Comparison of ENCODE assay signal across 20 mouse cellular contexts in genomic region chr7:24591735-24592134, GRCm38 (mm10). TPM values are rescaled to one million over a fixed set of nuclear protein-coding genes. Genes with fewer than 3 reads are reported as not detected.
A peak's percentile ranks its signal among the peaks of the same experiment; 100 is the strongest.
DNase-seq lines count a peak whose midpoint lies in the region; ATAC-seq and TF ChIP-seq lines count a peak whose summit lies in the region.
"Had no signal": no experiment of that assay in that cellular context is flagged by ENCODE, and none has a peak within 500 bp of the region (broad histone marks: within the 10 kb centered on the region; RNA-seq: fewer than 3 reads in every experiment).

No protein-coding gene starts in this region.

- peak; percentile 60 for TF ChIP-seq CTCF in midbrain, postnatal 0 days (IDR thresholded peaks at IDR 0.05)

- H3K36me3 ChIP-seq in kidney, embryonic 14.5 days (ENCODE audit: control insufficient read depth, insufficient read depth, low read length), result 0 out of 2 replicates have a peak, but pooled peaks cover 3% of the 10 kb centered on the region
- no peaks in the 10 kb centered on the region for H3K36me3 ChIP-seq in midbrain, postnatal 0 days (ENCODE audit: insufficient read depth, low read length)
- no peaks in the 10 kb centered on the region for H3K36me3 ChIP-seq in midbrain, embryonic 10.5 days
- H3K36me3 ChIP-seq in liver, embryonic 13.5 days, result no peaks in the 10 kb centered on the region
- H3K36me3 ChIP-seq: heart, embryonic 10.5 days; lung, embryonic 15.5 days had no signal

- DNase-seq in kidney, postnatal 25 days, result no peak
- no peak for DNase-seq in midbrain, postnatal 0 days (ENCODE audit: low spot score)
- no peak for DNase-seq in midbrain, embryonic 10.5 days (ENCODE audit: low spot score)
- peak; percentile 31 for DNase-seq in liver, embryonic 13.5 days
- DNase-seq in neural tube, embryonic 10.5 days (ENCODE audit: extremely low spot score, low spot score), result no peak
- DNase-seq: adrenal gland, postnatal 10 days; cerebellum, postnatal 25 days; gastrocnemius, postnatal 25 days; heart, postnatal 36 days; kidney, postnatal 14 days; left cerebral cortex, postnatal 4 days; thymus, adult 2 months had no signal

- H3K4me1 ChIP-seq in kidney, embryonic 14.5 days (ENCODE audit: control insufficient read depth, insufficient read depth, low read length), result peaks cover 33% of the 10 kb centered on the region
- peaks cover 18% of the 10 kb centered on the region; the same call in 1 of the 2 replicates for H3K4me1 ChIP-seq in midbrain, postnatal 0 days (ENCODE audit: insufficient read depth, low read length)
- peaks cover 32% of the 10 kb centered on the region for H3K4me1 ChIP-seq in midbrain, embryonic 10.5 days
- peaks cover 75% of the 10 kb centered on the region for H3K4me1 ChIP-seq in liver, embryonic 13.5 days (replicated peaks)

- no peak overlapping the region for H3K9ac ChIP-seq in kidney, embryonic 14.5 days (ENCODE audit: low read depth, low read length)
- H3K9ac ChIP-seq in midbrain, postnatal 0 days (replicated peaks; ENCODE audit: low read length, poor library complexity, severe bottlenecking), result no peak overlapping the region
- peak overlapping the region; percentile 43; the same call in 1 of the 2 replicates for H3K9ac ChIP-seq in liver, embryonic 13.5 days
- H3K9ac ChIP-seq: lung, embryonic 15.5 days had no signal

- H3K9me3 ChIP-seq in kidney, embryonic 14.5 days (ENCODE audit: control insufficient read depth, low read length), result no peaks in the 10 kb centered on the region
- H3K9me3 ChIP-seq in midbrain, postnatal 0 days (ENCODE audit: low read length), result no peaks in the 10 kb centered on the region
- no peaks in the 10 kb centered on the region for H3K9me3 ChIP-seq in midbrain, embryonic 10.5 days (replicated peaks)
- no peaks in the 10 kb centered on the region for H3K9me3 ChIP-seq in liver, embryonic 13.5 days (replicated peaks)
- H3K9me3 ChIP-seq: heart, embryonic 10.5 days; lung, embryonic 15.5 days had no signal

- no peaks in the 10 kb centered on the region for H3K27me3 ChIP-seq in kidney, embryonic 14.5 days (ENCODE audit: control insufficient read depth, insufficient read depth, low read length)
- no peaks in the 10 kb centered on the region for H3K27me3 ChIP-seq in midbrain, postnatal 0 days (ENCODE audit: insufficient read depth, low read length)
- H3K27me3 ChIP-seq in midbrain, embryonic 10.5 days (ENCODE audit: low read depth, poor library complexity, severe bottlenecking), result peaks cover 46% of the 10 kb centered on the region
- H3K27me3 ChIP-seq in liver, embryonic 13.5 days, result peaks cover 19% of the 10 kb centered on the region

- no peak overlapping the region for H3K4me2 ChIP-seq in kidney, embryonic 14.5 days (replicated peaks; ENCODE audit: low read depth, low read length)
- no peak overlapping the region for H3K4me2 ChIP-seq in midbrain, postnatal 0 days (ENCODE audit: low read depth, low read length, poor library complexity, severe bottlenecking)
- peak overlapping the region; percentile 42 for H3K4me2 ChIP-seq in liver, embryonic 13.5 days
- H3K4me2 ChIP-seq: lung, embryonic 15.5 days had no signal

- 71% methylated on average over 5 of the region's 5 CpGs for WGBS in kidney, embryonic 14.5 days
- 69% methylated on average over 5 of the region's 5 CpGs for WGBS in midbrain, postnatal 0 days
- 80% methylated on average over 5 of the region's 5 CpGs for WGBS in midbrain, embryonic 10.5 days
- 26% methylated on average over 5 of the region's 5 CpGs for WGBS in liver, embryonic 13.5 days (ENCODE audit: insufficient replicate concordance)

- H3K27ac ChIP-seq in kidney, embryonic 14.5 days (ENCODE audit: low read depth, low read length), result peak overlapping the region; percentile 30; the same call in 1 of the 2 replicates
- H3K27ac ChIP-seq in midbrain, postnatal 0 days (ENCODE audit: low read depth, low read length), result no peak overlapping the region
- H3K27ac ChIP-seq in midbrain, embryonic 10.5 days (replicated peaks), result no peak overlapping the region
- H3K27ac ChIP-seq in liver, embryonic 13.5 days, result peak overlapping the region; percentile 51
- H3K27ac ChIP-seq: heart, embryonic 10.5 days; lung, embryonic 15.5 days had no signal

- H3K4me3 ChIP-seq in kidney, embryonic 14.5 days (ENCODE audit: low read length), result no peak overlapping the region
- H3K4me3 ChIP-seq in midbrain, postnatal 0 days (ENCODE audit: low read depth, low read length), result no peak overlapping the region
- no peak overlapping the region for H3K4me3 ChIP-seq in midbrain, embryonic 10.5 days
- H3K4me3 ChIP-seq in liver, embryonic 13.5 days (replicated peaks), result peak overlapping the region; percentile 1; the same call in 1 of the 2 replicates
- H3K4me3 ChIP-seq: erythroblast, embryonic 14.5 days; heart, embryonic 10.5 days; lung, embryonic 15.5 days; megakaryocyte, embryonic 14.5 days had no signal

- no peak for ATAC-seq in kidney, embryonic 14.5 days (ENCODE audit: low FRiP score, low TSS enrichment)
- ATAC-seq in midbrain, postnatal 0 days (ENCODE audit: low FRiP score), result no peak
- peak; percentile 67 for ATAC-seq in liver, embryonic 13.5 days (ENCODE audit: low read depth)
- ATAC-seq in cerebellum, adult (ENCODE audit: insufficient number of reproducible peaks, low FRiP score, low TSS enrichment), result no peak

RNA-seq across cellular contexts. Expression of gene Zfp575, which starts 4.3 kb away (rescaled TPM):
- polyA plus RNA-seq in kidney, embryonic 14.5 days (2014; fragmentation: Nextera tagmentation; extraction: Ambion mirVana), result 2.5 and 3.0 TPM in 2 replicates
- total RNA-seq in midbrain, postnatal 0 days (2014; rRNA removed), result 2.3 and 3.2 TPM in 2 replicates
- polyA plus RNA-seq in midbrain, postnatal 0 days (2015; fragmentation: Nextera tagmentation; extraction: Ambion mirVana), result 28.3 and 29.5 TPM in 2 replicates
- polyA plus RNA-seq in midbrain, embryonic 10.5 days (2016; fragmentation: Nextera tagmentation; extraction: Ambion mirVana), result 1.4 and 2.1 TPM in 2 replicates
- 0.31 and 0.34 TPM in 2 replicates for polyA plus RNA-seq in liver, embryonic 13.5 days (2015; fragmentation: Nextera tagmentation; extraction: Ambion mirVana)
- total RNA-seq: monocyte, adult 5-6 weeks had no signal

RNA-seq across cellular contexts. Expression of gene Ethe1, which starts 4.4 kb away (rescaled TPM):
- 51.8 and 53.6 TPM in 2 replicates for polyA plus RNA-seq in kidney, embryonic 14.5 days (2014; fragmentation: Nextera tagmentation; extraction: Ambion mirVana)
- 32.2 and 33.4 TPM in 2 replicates for total RNA-seq in midbrain, postnatal 0 days (2014; rRNA removed)
- 31.3 and 31.6 TPM in 2 replicates for polyA plus RNA-seq in midbrain, postnatal 0 days (2015; fragmentation: Nextera tagmentation; extraction: Ambion mirVana)
- polyA plus RNA-seq in midbrain, embryonic 10.5 days (2016; fragmentation: Nextera tagmentation; extraction: Ambion mirVana), result 22.8 and 24.1 TPM in 2 replicates
- polyA plus RNA-seq in liver, embryonic 13.5 days (2015; fragmentation: Nextera tagmentation; extraction: Ambion mirVana), result 19.9 and 21.5 TPM in 2 replicates

RNA-seq across cellular contexts. Expression of gene Phldb3, which starts 18.8 kb away (rescaled TPM):
- polyA plus RNA-seq in kidney, embryonic 14.5 days (2014; fragmentation: Nextera tagmentation; extraction: Ambion mirVana), result 0.24 and 0.32 TPM in 2 replicates
- 0.11 and 0.14 TPM in 2 replicates for total RNA-seq in midbrain, postnatal 0 days (2014; rRNA removed)
- not detected in 2 replicates for polyA plus RNA-seq in midbrain, postnatal 0 days (2015; fragmentation: Nextera tagmentation; extraction: Ambion mirVana)
- 0.05 TPM in 1 of 2 replicates, not detected in the other for polyA plus RNA-seq in midbrain, embryonic 10.5 days (2016; fragmentation: Nextera tagmentation; extraction: Ambion mirVana)
- polyA plus RNA-seq in liver, embryonic 13.5 days (2015; fragmentation: Nextera tagmentation; extraction: Ambion mirVana), result 0.08 and 0.09 TPM in 2 replicates
- polyA plus RNA-seq: heart, embryonic 10.5 days; neural tube, embryonic 14.5 days had no signal

RNA-seq across cellular contexts. Expression of gene Lypd3, which starts 44.6 kb away (rescaled TPM):
- polyA plus RNA-seq in kidney, embryonic 14.5 days (2014; fragmentation: Nextera tagmentation; extraction: Ambion mirVana), result 0.27 and 0.76 TPM in 2 replicates
- 0.99 and 1.5 TPM in 2 replicates for total RNA-seq in midbrain, postnatal 0 days (2014; rRNA removed)
- polyA plus RNA-seq in midbrain, postnatal 0 days (2015; fragmentation: Nextera tagmentation; extraction: Ambion mirVana), result 1.8 and 2.2 TPM in 2 replicates
- 0.32 and 0.36 TPM in 2 replicates for polyA plus RNA-seq in midbrain, embryonic 10.5 days (2016; fragmentation: Nextera tagmentation; extraction: Ambion mirVana)
- not detected in 2 replicates for polyA plus RNA-seq in liver, embryonic 13.5 days (2015; fragmentation: Nextera tagmentation; extraction: Ambion mirVana)
- total RNA-seq: gastrocnemius, postnatal 25 days; heart, postnatal 36 days; monocyte, adult 5-6 weeks had no signal
- polyA plus RNA-seq: erythroblast, embryonic 14.5 days had no signal

RNA-seq across cellular contexts. Expression of gene Xrcc1, which starts 45.6 kb away (rescaled TPM):
- polyA plus RNA-seq in kidney, embryonic 14.5 days (2014; fragmentation: Nextera tagmentation; extraction: Ambion mirVana), result 109 and 136 TPM in 2 replicates
- 44.6 and 51.8 TPM in 2 replicates for total RNA-seq in midbrain, postnatal 0 days (2014; rRNA removed)
- 41.9 and 43.3 TPM in 2 replicates for polyA plus RNA-seq in midbrain, postnatal 0 days (2015; fragmentation: Nextera tagmentation; extraction: Ambion mirVana)
- 149 and 160 TPM in 2 replicates for polyA plus RNA-seq in midbrain, embryonic 10.5 days (2016; fragmentation: Nextera tagmentation; extraction: Ambion mirVana)
- polyA plus RNA-seq in liver, embryonic 13.5 days (2015; fragmentation: Nextera tagmentation; extraction: Ambion mirVana), result 48.3 and 51.6 TPM in 2 replicates

Comparison
In these comparisons a context has a peak if more than half of its experiments do, and no peak if none do; other contexts are left out.
1. H3K27ac ChIP-seq: peak in kidney, embryonic 14.5 days (single experiment) and liver, embryonic 13.5 days (single experiment); none in midbrain, postnatal 0 days (single experiment) and midbrain, embryonic 10.5 days (single experiment).